Mouse (Mus musculus): ENCODE measurements around the gene Nop53. TPM values are rescaled to one million over a fixed set of nuclear protein-coding genes. Genes with fewer than 3 reads are reported as not detected.

The Nop53 gene
- polyA plus RNA-seq (2012; rRNA removed; ENCODE audit: low replicate concordance), result 72.8 and 184 TPM in 2 replicates

GRCm38 (mm10) chr7:15945721-15946536 is at the start of gene Nop53:
Gene Nop53 (minus strand): TSS chr7:15946074.

GRCm38 (mm10) chr7:15967312-15967711 is 21.4 kb upstream of the Nop53 start, which contains the start of gene Ehd2:
Gene Ehd2 (minus strand): TSS chr7:15967567.

GRCm38 (mm10) chr7:15922220-15922773 is 23.6 kb downstream of the Nop53 start, which contains the start of gene Selenow:
Gene Selenow (minus strand): TSS chr7:15922402.

Other genes starting within 250 kb of the Nop53 start
- gene Obox5, start 195.9 kb downstream of the Nop53 start, polyA plus RNA-seq (2012; rRNA removed; ENCODE audit: low replicate concordance), result not detected in 2 replicates
- gene Obox6, start 106.4 kb downstream of the Nop53 start, polyA plus RNA-seq (2012; rRNA removed; ENCODE audit: low replicate concordance), result not detected in 2 replicates
- not detected in 2 replicates for gene Crx, start 66.1 kb downstream of the Nop53 start, polyA plus RNA-seq (2012; rRNA removed; ENCODE audit: low replicate concordance)
- not detected in 2 replicates for gene Crxos, start 63.5 kb downstream of the Nop53 start, polyA plus RNA-seq (2012; rRNA removed; ENCODE audit: low replicate concordance)
- gene Selenow, start 23.7 kb downstream of the Nop53 start, polyA plus RNA-seq (2012; rRNA removed; ENCODE audit: low replicate concordance), result 617 and 770 TPM in 2 replicates
- gene Ehd2, start 21.5 kb upstream of the Nop53 start, polyA plus RNA-seq (2012; rRNA removed; ENCODE audit: low replicate concordance), result 226 and 292 TPM in 2 replicates
- gene Bicra, start 101.8 kb upstream of the Nop53 start, polyA plus RNA-seq (2012; rRNA removed; ENCODE audit: low replicate concordance), result 10.1 and 43.2 TPM in 2 replicates
- 0.03 and 0.05 TPM in 2 replicates for gene Zfp541, start 115.7 kb upstream of the Nop53 start, polyA plus RNA-seq (2012; rRNA removed; ENCODE audit: low replicate concordance)
- 258 and 285 TPM in 2 replicates for gene Napa, start 152.4 kb upstream of the Nop53 start, polyA plus RNA-seq (2012; rRNA removed; ENCODE audit: low replicate concordance)
- 34.0 and 35.9 TPM in 2 replicates for gene Kptn, start 173.8 kb upstream of the Nop53 start, polyA plus RNA-seq (2012; rRNA removed; ENCODE audit: low replicate concordance)
- 0.73 and 1.2 TPM in 2 replicates for gene Slc8a2, start 183.8 kb upstream of the Nop53 start, polyA plus RNA-seq (2012; rRNA removed; ENCODE audit: low replicate concordance)
- gene Meis3, start 229.0 kb upstream of the Nop53 start, polyA plus RNA-seq (2012; rRNA removed; ENCODE audit: low replicate concordance), result 30.5 and 61.0 TPM in 2 replicates

Measured in mammary gland, adult 2 months (tissue).